Mouse (Mus musculus) spleen, adult 2 months (tissue): ENCODE data around the gene Sema5a. TPM values are rescaled to one million over a fixed set of nuclear protein-coding genes. Genes with fewer than 3 reads are reported as not detected.

Experiments
- DNase-seq, 2 experiments: peaks; one replicate each; pipeline versions ENCODE4 v3.0.0 to v3.0.0-alpha.2; 2012 to 2021; ENCODE audit warnings: low spot score in 2 of 2, low read depth in 1 of 2
- H3K27ac ChIP-seq: fragments of 200-500 bp; 2 replicates; pipeline ENCODE4 v1.5.1; 2012; ENCODE audit warnings: low read length, inconsistent platforms; ENCODE audit not compliant: insufficient read depth
- H3K27me3 ChIP-seq: fragments of 200-500 bp; 2 replicates; pipeline ENCODE4 v1.6.1; 2012; ENCODE audit warnings: mild to moderate bottlenecking, moderate library complexity, low read length, inconsistent platforms; ENCODE audit not compliant: control insufficient read depth, insufficient read depth
- H3K36me3 ChIP-seq: fragments of 200-500 bp; 2 replicates; pipeline ENCODE4 v1.6.1; 2012; ENCODE audit warnings: mild to moderate bottlenecking, low read length, inconsistent platforms; ENCODE audit not compliant: control insufficient read depth, insufficient read depth
- H3K4me1 ChIP-seq: fragments of 200-500 bp; 2 replicates; pipeline ENCODE4 v1.6.1; 2011; ENCODE audit warnings: inconsistent platforms; ENCODE audit not compliant: control insufficient read depth, insufficient read depth, insufficient read length
- H3K4me3 ChIP-seq: fragments of 200-500 bp; 2 replicates; pipeline ENCODE4 v1.5.1; 2011; ENCODE audit warnings: mild to moderate bottlenecking, inconsistent platforms; ENCODE audit not compliant: insufficient read depth, insufficient read length; ENCODE audit errors: extremely low read depth
- CTCF ChIP-seq: fragments of 200-500 bp; IDR thresholded peaks from 2 replicates; pipeline ENCODE4 v1.5.1; 2011; ENCODE audit warnings: mild to moderate bottlenecking, inconsistent platforms; ENCODE audit not compliant: insufficient read depth, insufficient read length, insufficient replicate concordance; ENCODE audit errors: extremely low read depth
- POLR2A ChIP-seq: fragments of 200-500 bp; IDR thresholded peaks from 2 replicates; pipeline ENCODE4 v1.6.1; 2011; ENCODE audit warnings: low read depth, low read length, inconsistent platforms
- WGBS: fragments of 180-500 bp; shearing (Covaris S2); methylation state at CpG from one replicate; pipeline ENCODE4 v1.1.7; 2018; 5-methylcytosine and 5-hydroxymethylcytosine counted together
- polyA plus RNA-seq: library from polyadenylated mRNA; depleted of rRNA; stranded (reverse); fragments of >200 nt; gene quantifications from 2 replicates; pipeline ENCODE4 v1.2.3, GENCODE M21; 2012; rRNA removed

The Sema5a gene
- polyA plus RNA-seq, 1 experiment: 5.4 TPM

DNA sequence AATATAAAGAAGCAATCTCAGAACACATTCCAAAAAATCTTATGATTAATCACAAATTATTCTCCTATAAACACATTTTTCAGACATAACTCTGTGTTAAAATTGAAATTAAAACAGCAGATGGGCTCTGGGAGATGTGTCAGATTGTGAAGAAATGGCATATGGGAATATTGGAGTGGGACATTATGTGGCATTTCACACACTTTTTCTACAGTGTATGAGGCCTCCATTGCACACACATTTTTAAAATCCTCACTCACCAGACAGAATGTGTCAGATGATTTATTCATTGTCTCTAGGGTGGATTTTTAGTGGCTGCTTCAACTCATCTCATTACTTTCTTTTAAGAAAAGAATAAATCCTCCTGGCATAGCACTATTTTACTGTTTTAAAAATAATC is 446.4 kb downstream of the Sema5a start:
- H3K4me1 ChIP-seq: no peaks in the 10 kb centered on the region
- TF ChIP-seq CTCF: no peak
- no peak for TF ChIP-seq POLR2A

DNA sequence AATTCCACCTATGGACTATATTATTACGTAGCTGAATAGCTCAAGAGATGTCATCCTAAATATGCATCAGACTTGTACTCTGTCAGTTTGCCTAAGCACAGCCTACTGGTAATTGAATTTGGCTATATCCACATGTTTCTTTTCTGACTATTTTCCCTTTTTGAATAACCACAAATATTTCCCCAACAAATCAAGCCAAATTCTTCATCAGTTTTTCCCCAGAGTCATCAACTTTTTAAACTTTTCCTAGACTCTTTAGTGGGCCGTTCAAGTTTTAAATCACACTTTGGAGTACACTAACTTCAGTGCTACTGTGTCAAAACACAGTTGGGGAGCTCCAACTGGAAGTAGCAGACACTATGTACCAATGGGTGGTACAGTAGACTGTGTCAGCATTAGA is 448.4 kb downstream of the Sema5a start:
- Histone ChIP-seq H3K27ac (no peak overlapping the region), H3K36me3 (no peaks in the 10 kb centered on the region), H3K27me3 (no peaks in the 10 kb centered on the region), H3K4me3 (no peak overlapping the region), H3K4me1 (no peaks in the 10 kb centered on the region)
- no peak for TF ChIP-seq POLR2A
- TF ChIP-seq CTCF: no peak
- no peak for DNase-seq
- 83% methylated on average over 2 of the region's 2 CpGs for WGBS

More for the DNA sequence above, 446.4 kb downstream of the Sema5a start:
- no peaks in the 10 kb centered on the region for H3K36me3 ChIP-seq
- H3K4me3 ChIP-seq: no peak overlapping the region
- no peaks in the 10 kb centered on the region for H3K27me3 ChIP-seq
- no peak overlapping the region for H3K27ac ChIP-seq
- DNase-seq: no peak

DNA sequence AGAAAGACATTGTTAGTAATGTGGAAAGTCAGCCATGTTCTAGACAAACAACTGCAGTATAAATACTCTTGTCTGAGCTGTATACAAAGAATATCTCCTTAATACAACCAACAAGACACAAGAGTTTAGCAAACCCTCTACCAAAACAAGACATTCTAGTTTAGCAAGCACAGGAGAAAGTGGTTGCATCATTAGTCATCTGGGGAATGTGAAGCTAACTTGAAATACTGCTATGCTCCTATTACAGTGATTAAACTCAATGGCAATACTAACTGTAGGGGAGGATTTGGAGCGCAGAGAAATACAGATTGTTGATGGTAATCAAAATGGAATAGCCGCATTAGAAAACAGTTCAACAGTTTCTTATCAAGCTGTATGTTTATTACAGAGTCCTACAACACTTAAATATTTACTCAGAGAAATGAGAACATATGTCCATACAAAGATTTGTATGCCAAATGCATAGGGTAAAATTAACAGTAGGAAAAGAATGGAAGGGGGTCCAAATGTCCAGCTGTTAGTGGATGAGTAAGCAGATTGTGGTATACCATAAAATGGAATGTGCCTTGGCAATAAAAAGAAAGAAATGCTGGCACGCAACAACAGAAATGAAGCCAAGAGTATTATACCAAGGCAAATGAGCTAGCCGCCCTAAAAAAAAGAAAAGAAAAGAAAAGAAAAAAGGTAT is 472.8 kb downstream of the Sema5a start:
- no peaks in the 10 kb centered on the region for H3K4me1 ChIP-seq
- no peak overlapping the region for H3K27ac ChIP-seq
- TF ChIP-seq POLR2A (no peak), CTCF (no peak)
- no peak overlapping the region for H3K4me3 ChIP-seq
- no peak for DNase-seq
- H3K36me3 ChIP-seq: no peaks in the 10 kb centered on the region
- H3K27me3 ChIP-seq: no peaks in the 10 kb centered on the region
- 89% methylated on average over 4 of the region's 4 CpGs for WGBS

DNA sequence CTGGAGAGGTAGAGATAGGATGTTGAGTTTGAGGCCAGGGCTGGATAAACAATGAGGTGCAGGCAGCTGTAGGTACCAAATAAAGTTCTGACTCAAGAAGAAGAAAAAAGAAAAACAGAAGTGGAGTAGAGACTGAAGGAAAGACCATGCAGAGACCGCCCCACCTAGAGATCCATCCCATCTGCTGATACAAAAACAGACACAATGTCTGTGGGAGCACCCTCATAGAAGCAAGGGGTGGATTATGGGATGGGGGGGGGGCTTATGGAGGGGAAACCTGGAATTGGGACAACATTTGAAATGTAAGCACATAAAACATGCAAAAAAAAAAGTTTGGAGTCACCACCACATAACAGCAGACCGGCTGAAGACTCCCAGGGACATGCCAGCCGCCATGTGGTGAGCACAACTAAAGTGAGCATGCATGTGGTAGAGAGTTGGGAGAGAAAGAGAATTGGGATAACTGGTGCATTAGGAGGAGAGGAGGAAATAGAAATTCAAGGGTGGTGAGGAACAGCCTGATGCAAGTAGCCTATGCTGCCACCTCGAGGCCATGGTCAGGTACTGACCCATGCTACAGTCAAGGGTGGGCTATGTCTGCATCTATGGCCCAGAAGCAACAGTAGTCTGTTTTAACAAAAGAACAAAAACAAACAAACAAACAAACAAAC is 473.8 kb downstream of the Sema5a start:
- H3K4me3 ChIP-seq: no peak overlapping the region
- H3K27me3 ChIP-seq: no peaks in the 10 kb centered on the region
- 43% methylated on average over 4 of the region's 4 CpGs for WGBS
- no peak for DNase-seq
- H3K36me3 ChIP-seq: no peaks in the 10 kb centered on the region
- no peak overlapping the region for H3K27ac ChIP-seq
- H3K4me1 ChIP-seq: no peaks in the 10 kb centered on the region
- no peak for TF ChIP-seq POLR2A
- peak; percentile 33; the same call in 1 of the 2 replicates for TF ChIP-seq CTCF

DNA sequence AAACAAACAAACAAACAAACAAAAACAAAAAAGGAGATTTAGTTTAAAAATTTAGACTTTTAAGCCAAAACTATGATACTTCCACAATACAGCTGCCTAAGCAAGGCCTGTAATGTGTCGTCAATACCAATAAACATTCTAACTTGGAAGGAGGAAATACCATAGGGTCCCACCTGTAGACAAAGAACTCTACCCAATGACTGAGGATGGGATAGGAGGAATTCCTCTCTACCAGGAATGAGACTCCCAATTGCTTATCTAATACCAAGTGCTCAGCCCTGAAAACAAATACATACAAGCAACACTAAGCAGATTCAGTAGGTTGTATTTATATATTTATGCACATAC is 474.3 kb downstream of the Sema5a start:
- DNase-seq: no peak
- no peak overlapping the region for H3K27ac ChIP-seq
- H3K4me3 ChIP-seq: no peak overlapping the region
- WGBS: 97% methylated on average over 1 of the region's 1 CpGs
- no peaks in the 10 kb centered on the region for H3K27me3 ChIP-seq
- no peaks in the 10 kb centered on the region for H3K4me1 ChIP-seq
- TF ChIP-seq POLR2A (no peak), CTCF (no peak)
- H3K36me3 ChIP-seq: no peaks in the 10 kb centered on the region

DNA sequence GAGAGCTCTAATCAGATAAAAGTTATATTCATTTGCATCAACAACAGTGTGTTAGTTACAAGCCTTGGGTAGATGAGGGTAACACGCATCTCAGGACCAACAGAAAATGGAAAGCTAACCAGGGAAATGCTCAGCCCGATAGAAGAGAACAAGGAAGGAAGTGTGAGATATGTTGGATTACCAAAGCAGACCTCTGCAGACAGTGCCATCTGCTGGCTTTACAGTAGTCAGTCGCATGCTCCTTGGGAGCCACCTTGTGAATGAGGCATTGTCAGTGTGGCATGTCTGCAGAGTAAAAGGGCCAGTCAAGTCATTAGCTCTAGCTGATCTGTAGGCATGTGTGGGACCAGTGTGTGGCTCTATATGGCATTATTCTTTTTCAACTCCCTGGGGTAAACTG is 486.2 kb downstream of the Sema5a start:
- Histone ChIP-seq H3K4me1 (no peaks in the 10 kb centered on the region), H3K4me3 (no peak overlapping the region), H3K36me3 (no peaks in the 10 kb centered on the region), H3K27me3 (no peaks in the 10 kb centered on the region), H3K27ac (no peak overlapping the region)
- TF ChIP-seq CTCF (no peak), POLR2A (no peak)
- DNase-seq: no peak
- WGBS: 20% methylated on average over 3 of the region's 3 CpGs

Other genes with a start within 250 kb of the Sema5a start
- gene Tas2r119, start 67.5 kb upstream of the Sema5a start, polyA plus RNA-seq: not detected in 2 replicates